Mouse (Mus musculus): ENCODE results near the gene Prss53.
"Not testable (repeated sequence)": the region's sequence is repeated elsewhere in the genome, so short reads cannot be mapped to it uniquely, and the experiment has no call there.

Prss53 gene

GRCm38 (mm10) chr7:127912190-127912871 lies 21.6 kb upstream of the Prss53 start, which contains the start of gene Kat8:
TSS of gene Kat8 (plus strand) at chr7:127912516.
- DNase-seq (ENCODE audit: low read depth, low spot score) = peak; percentile 94

- no peak for DNase-seq (ENCODE audit: low read depth, low spot score)
Observed at GRCm38 (mm10) chr7:127908656-127909055, 17.9 kb upstream of the Prss53 start.

- DNase-seq (ENCODE audit: low read depth, low spot score) = no peak
Observed at GRCm38 (mm10) chr7:127907939-127908338, 17.2 kb upstream of the Prss53 start.

DNA sequence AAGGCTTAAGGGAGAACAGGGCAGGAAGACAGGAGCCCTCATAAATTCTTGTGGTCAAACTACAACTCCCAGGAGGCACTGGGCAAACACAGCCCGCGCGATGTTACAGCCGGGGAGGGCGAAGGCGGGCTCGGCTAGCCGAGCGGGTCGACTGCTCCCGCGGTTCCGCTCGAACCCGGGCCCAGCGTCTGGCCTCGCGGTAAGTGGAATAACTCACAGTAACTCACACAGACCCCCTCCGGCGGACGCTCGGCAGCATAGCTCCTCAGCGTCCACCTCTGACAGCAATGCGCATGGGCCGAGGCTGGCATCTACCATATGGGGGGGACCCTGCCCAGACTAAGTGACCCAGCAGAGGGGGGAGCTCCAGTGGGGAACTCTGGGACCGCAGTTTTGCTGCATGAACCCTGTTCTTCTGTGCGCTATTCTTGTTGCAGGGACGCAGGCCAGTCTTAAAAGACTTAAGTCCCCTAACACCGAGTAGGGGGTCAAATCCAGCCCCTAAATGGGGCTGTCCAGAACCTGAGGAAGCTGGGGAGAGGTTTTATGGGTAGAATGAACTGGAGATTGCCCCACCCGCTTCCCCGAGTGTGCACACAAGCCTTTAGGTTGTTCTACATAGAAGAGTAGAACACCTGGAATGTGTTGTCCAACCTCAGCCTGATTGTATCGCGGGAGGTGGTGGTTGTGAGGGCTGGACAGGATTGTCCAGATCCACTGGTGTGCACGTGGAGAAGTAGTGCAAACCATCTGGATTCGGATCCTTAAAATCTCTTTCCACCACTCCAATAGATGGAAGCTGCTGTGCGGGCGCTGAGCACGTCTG lies 13.4 kb upstream of the Prss53 start, which contains the start of gene Bckdk:
Bckdk (plus strand) TSS at position 112 of the 826 bp plus-strand sequence.
- peak; percentile 88 for DNase-seq (ENCODE audit: low read depth, low spot score)

DNA sequence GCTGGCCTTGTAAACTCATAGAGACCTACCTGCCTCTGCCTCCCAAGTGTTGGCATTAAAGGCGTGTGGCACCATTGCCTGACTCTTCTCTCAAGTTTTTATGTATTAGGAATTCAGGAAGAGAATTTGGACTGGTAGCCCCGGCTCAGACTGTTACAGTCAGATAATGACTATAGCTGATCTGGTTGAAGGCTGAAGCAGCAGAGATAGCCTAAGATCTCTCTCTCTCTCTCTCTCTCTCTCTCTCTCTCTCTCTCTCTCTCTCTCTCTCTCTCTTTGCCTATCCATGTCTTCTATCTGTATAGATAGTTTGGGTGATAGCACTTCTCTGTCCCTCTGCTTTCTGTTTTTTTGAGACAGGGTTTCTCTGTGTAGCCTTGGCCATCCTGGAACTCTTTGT lies 11.0 kb upstream of the Prss53 start:
- no peak for DNase-seq (ENCODE audit: low read depth, low spot score)

- no peak for DNase-seq (ENCODE audit: low read depth, low spot score)
Observed at GRCm38 (mm10) chr7:127899997-127900396, 9.2 kb upstream of the Prss53 start.

DNA sequence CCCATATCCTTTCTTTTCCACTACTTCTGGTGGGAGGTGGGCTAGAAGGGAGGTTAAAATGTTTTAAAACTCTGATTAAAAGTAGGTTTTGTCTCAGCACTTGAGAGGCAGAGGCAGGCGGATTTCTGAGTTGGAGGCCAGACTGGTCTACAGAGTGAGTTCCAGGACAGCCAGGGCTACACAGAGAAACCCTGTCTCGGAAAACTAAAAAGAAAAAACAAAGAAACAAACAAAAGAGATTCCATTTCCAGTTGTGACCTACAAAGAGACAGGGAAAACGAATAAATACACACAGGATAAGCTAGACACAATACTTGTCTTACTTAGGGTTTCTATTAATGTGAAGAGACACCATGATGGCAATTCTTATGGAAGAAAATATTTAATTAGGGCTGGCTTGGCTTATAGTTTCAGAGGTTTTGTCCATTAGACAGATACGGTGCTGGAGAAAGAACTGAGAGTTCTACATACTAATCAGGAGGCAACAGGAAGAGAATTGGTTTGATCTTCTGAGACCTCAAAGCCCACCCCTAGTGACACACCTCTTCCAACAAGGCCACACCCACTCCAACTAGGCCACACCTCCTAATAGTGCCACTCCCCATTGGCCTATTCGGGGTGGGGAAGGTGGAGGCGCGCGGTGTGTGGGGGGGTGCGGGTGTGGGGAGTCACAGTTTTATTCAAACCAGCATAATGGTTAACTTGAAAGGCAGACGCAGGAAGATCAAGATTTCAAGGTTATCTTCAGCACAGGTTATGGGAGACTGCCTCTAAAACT lies 7.6 kb upstream of the Prss53 start:
- DNase-seq (ENCODE audit: low read depth, low spot score) = no peak

GRCm38 (mm10) chr7:127897542-127897941 lies 6.8 kb upstream of the Prss53 start:
- no peak for DNase-seq (ENCODE audit: low read depth, low spot score)

DNA sequence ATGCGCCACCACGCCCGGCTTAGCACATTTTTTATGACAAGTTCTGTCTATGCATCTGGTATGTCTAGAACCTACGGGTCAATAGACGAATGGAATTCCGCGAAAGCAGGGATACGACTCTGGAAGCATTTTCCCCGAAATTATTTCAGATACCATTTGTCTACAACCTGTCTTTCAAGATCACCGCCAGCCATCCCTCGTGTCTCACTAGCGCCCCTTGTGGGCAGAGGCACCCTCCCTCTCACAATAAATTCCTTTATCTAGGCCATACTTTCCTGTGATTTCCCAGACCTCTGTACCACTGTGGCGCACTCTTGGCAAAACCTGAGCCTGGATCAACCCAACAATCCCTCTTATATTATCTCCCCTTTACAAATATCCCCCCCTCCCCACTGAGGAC lies 5.6 kb upstream of the Prss53 start:
- DNase-seq (ENCODE audit: low read depth, low spot score) = peak; percentile 58

DNA sequence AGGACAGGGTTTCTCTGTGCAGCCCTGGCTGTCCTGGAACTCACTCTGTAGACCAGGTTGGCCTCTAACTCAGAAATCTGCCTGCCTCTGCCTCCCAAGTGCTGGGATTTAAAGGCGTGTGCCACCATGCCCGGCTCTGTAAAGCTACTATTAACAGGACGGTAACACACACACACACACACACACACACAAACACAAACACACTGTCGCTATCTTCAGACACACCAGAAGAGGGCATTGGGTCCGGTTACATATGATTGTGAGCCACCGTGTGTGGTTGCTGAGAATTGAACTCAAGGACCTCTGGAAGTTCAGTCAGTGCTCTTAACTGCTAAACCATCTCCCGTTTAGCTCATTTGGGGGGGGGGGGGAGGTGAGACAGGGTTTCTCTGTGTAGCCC lies 5.1 kb upstream of the Prss53 start:
- DNase-seq (ENCODE audit: low read depth, low spot score) = not testable (repeated sequence)

GRCm38 (mm10) chr7:127895442-127895841 lies 4.7 kb upstream of the Prss53 start, which contains the start of the genes Gm21974 and Vkorc1:
TSS of gene Gm21974 (minus strand) at chr7:127895454.
TSS of gene Vkorc1 (minus strand) at chr7:127895617.
- DNase-seq (ENCODE audit: low read depth, low spot score) = peak; percentile 95

GRCm38 (mm10) chr7:127894480-127894879 lies 3.7 kb upstream of the Prss53 start:
- DNase-seq (ENCODE audit: low read depth, low spot score) = no peak

DNA sequence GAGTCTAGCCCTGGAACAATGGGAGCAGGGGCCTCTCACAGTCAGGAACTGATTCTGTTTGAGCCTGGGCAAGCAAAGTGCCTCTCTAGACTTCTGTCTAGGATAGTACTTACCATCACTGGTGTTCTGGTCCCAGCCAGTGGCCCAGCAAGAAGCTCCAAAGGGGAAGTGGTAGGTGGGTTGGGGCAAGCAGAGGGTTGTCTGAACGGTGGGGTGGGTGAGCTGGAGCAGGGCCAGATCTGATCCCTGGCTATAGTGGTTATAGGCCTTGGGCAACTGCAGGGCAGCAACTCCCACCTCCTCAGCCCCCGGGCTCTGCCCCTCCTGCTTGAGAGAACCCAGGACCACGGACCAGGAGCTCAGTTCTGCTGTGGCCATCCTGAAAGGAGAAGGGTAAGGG lies 1.9 kb downstream of the Prss53 start:
- no peak for DNase-seq (ENCODE audit: low read depth, low spot score)

DNA sequence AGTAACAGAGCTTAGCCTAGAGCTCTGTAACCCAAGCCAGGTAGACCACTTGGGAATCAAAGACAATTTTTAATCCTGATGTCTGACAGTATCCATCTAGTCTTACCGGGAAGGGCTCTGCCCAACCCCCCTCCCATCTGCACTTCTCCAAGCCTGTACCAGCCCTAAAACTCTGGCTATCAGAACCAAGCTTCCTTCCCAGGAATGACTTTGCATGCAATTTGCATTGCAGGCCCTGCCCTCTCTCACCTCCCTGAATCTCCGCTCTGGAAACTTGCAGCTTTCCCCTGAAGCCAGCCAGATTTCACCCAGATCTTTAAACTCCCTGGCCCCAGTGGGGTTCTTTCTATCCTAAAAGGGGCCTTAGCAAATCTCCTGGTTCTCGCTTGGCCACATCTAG lies 3.0 kb downstream of the Prss53 start:
- no peak for DNase-seq (ENCODE audit: low read depth, low spot score)

DNA sequence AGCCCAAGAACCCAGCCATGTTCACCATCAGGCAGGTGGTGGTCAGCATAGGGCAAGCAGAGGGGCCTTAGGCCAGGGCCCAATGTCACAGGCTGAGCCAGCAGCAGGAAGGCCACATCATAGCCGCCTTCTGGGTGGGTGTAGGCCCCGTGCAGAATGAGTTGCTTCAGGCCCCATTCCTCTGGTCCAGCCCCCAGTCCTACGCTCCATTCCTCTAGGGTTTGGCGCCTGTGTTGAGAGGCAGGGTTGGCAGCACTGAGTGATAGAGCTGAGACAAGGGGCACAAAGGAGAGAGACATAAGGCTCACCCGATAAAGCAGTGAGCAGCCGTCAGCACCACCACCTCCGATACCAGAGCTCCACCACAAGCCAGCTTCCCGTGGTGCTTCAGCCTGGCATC lies 3.6 kb downstream of the Prss53 start:
- no peak for DNase-seq (ENCODE audit: low read depth, low spot score)

DNA sequence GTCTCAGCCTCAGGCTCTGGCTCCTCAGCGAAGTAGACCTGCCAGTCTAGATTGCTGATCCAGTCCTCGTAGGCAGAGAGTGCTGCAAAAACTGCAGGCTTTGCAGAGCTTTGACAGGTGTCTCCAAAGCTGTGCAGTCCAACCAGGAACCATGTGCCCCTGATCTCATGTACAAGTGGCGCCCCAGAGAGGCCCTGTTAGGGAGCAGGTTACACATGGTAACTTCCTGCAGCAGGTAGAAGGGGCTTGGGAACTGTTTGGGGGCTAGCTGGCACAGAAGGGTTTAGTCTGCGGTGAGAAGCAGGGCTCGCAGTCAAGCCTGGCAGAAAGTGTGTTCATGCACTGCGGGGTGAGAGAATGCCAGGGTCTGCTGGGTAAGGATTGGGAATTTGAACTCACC lies 4.2 kb downstream of the Prss53 start:
- no peak for DNase-seq (ENCODE audit: low read depth, low spot score)

GRCm38 (mm10) chr7:127885951-127886350 lies 4.8 kb downstream of the Prss53 start:
- peak; percentile 65 for DNase-seq (ENCODE audit: low read depth, low spot score)

DNA sequence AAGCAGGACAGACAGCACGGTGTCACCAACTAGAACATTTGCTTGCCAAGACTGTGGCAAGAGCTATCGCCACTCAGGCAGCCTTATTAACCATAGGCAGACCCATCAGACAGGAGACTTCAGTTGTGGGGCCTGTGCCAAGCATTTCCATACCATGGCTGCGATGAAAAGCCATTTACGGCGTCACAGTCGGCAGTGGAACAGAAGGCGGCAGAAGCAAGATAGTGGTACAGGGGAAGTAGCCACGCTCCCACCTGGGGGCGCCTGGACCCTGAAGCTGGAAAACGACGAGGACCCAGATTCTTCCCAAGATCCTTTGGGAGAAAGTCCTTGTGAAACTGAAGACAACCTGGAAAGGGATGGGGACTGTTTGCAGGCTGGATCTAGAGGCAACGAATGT lies 10.3 kb downstream of the Prss53 start:
- no peak for DNase-seq (ENCODE audit: low read depth, low spot score)

- DNase-seq (ENCODE audit: low read depth, low spot score) = no peak
Observed at GRCm38 (mm10) chr7:127879301-127879700, 11.5 kb downstream of the Prss53 start.

DNA sequence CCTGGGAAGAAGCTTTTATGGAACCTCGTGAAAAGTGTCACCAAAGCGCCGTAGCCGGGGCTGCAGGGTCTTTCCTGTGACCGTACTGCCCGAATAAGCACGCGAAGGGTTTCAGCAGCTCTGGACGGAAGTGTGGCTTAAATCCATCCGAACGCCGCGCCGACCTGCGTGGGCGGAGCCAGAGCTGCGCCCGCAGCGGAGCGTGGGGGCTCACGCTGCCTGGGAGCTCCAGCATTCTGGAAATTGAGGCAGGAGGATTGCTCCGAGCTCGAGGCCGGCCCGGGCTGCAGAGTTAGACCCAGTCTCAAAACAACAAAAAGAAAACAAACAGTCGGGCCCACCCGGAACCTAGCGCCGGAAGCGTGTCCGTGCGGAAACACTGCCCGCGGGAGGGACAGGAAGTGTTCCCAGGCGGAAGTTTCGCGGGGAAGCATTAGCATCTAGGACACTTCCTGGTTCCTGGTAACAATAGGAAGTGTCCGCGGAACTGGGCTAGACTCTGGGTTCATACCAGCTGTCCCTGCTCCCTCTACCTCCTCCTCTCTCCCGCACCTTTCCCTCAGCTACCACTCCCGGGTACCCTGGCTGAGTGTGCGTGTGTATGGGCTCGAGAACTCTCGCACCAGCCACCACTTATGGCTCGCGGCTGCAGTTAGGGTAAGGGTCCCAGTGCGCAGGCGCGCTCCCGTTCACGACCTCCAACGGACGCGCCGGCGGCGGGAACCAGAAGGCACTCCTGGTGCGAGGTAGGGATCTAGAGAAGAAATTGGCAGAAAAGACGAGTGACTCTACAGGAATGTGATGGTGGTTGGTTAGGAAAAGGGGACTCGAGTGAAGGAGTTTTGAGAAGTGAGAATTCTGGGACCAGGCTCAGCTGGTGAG lies 14.1 kb downstream of the Prss53 start, which contains the start of gene Zfp668:
Zfp668 (minus strand) TSS at position 362 of the 882 bp plus-strand sequence.
- DNase-seq (ENCODE audit: low read depth, low spot score) = peak; percentile 92

DNA sequence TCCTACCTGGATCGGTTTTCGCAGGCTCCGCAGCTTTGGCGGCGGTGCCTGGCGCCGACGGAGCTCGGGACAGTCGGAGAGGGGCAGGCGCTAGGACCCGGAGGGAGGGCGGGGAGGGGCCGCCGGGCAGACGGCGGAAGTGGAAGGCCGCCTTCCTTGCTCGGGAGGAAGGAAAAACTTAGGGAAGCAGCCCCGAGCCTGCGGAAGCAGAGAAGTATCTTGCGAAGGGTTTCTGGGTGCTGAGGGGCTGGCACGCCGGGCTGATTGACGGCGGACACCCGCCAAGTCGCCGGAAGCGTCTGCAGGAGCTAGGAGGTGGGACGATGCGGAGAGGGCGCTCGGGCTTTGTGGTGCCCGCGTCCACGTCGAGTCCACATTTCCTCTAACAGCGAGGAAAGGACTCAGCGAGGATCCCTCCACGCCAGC lies 14.7 kb downstream of the Prss53 start, which contains the start of gene Zfp646:
Zfp646 (plus strand) TSS at position 181 of the 426 bp plus-strand sequence.
- peak; percentile 75 for DNase-seq (ENCODE audit: low read depth, low spot score)

All from 3T3-L1 (cell line).